Comparison of ENCODE assay signal across 7 mouse cellular contexts in the genomic region with DNA sequence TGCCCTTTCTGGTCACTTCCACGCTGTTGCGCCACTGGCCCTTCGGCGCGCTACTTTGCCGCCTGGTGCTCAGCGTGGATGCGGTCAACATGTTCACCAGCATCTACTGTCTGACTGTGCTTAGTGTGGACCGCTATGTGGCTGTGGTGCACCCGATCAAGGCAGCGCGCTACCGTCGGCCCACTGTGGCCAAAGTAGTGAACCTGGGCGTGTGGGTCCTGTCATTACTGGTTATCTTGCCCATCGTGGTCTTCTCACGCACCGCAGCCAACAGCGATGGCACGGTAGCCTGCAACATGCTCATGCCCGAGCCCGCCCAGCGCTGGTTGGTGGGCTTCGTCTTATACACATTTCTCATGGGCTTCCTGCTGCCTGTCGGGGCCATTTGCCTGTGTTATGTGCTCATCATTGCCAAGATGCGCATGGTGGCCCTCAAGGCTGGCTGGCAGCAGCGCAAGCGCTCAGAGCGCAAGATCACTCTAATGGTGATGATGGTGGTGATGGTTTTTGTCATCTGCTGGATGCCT. TPM values are rescaled to one million over a fixed set of nuclear protein-coding genes. Genes with fewer than 3 reads are reported as not detected.
DNase-seq lines count a peak whose midpoint lies in the region; ATAC-seq lines count a peak whose summit lies in the region.

No protein-coding gene starts in this region.

- peak overlapping the region; percentile 97 for H3K4me2 ChIP-seq in forebrain, embryonic 16.5 days (ENCODE audit: low read length)
- H3K4me2 ChIP-seq in midbrain, embryonic 14.5 days (ENCODE audit: low read length) = peak overlapping the region; percentile 96

- DNase-seq in layer of hippocampus, adult 9-11 months = peak; percentile 41
- DNase-seq in midbrain, embryonic 14.5 days = peak; percentile 50
- DNase-seq in spleen, postnatal 4 days (ENCODE audit: low spot score in 2 of 2) = no peak
- no peak for DNase-seq in spleen, postnatal 14 days (ENCODE audit: low spot score in 2 of 2)

- H3K36me3 ChIP-seq in megakaryocyte, embryonic 14.5 days (replicated peaks; ENCODE audit: low read length) = no peaks in the 10 kb centered on the region
- no peaks in the 10 kb centered on the region for H3K36me3 ChIP-seq in forebrain, embryonic 16.5 days (ENCODE audit: control insufficient read depth, insufficient read depth)
- no peaks in the 10 kb centered on the region for H3K36me3 ChIP-seq in midbrain, embryonic 14.5 days (ENCODE audit: control insufficient read depth, insufficient read depth, low read length)

- no peak for ATAC-seq in megakaryocyte, adult 5-6 weeks (ENCODE audit: poor library complexity, severe bottlenecking)
- peak; percentile 41 for ATAC-seq in forebrain, embryonic 16.5 days
- peak; percentile 18 for ATAC-seq in midbrain, embryonic 14.5 days (ENCODE audit: low FRiP score, low TSS enrichment)

- peaks cover 50% of the 10 kb centered on the region for H3K27me3 ChIP-seq in megakaryocyte, embryonic 14.5 days (replicated peaks)
- H3K27me3 ChIP-seq in forebrain, embryonic 16.5 days (replicated peaks; ENCODE audit: control insufficient read depth, insufficient read depth, low read length) = peaks cover 20% of the 10 kb centered on the region
- H3K27me3 ChIP-seq in midbrain, embryonic 14.5 days (ENCODE audit: control insufficient read depth, insufficient read depth, low read length) = peaks cover 41% of the 10 kb centered on the region

- H3K4me3 ChIP-seq in megakaryocyte, embryonic 14.5 days (replicated peaks) = peak overlapping the region; percentile 91
- peak overlapping the region; percentile 57 for H3K4me3 ChIP-seq in forebrain, embryonic 16.5 days (replicated peaks; ENCODE audit: low read length)
- H3K4me3 ChIP-seq in midbrain, embryonic 14.5 days (replicated peaks; ENCODE audit: low read depth, low read length) = peak overlapping the region; percentile 53

- peak overlapping the region; percentile 47 for H3K9ac ChIP-seq in forebrain, embryonic 16.5 days (replicated peaks; ENCODE audit: low read depth, low read length)
- H3K9ac ChIP-seq in midbrain, embryonic 14.5 days (replicated peaks; ENCODE audit: low read length) = peak overlapping the region; percentile 55

- no peak overlapping the region for H3K27ac ChIP-seq in forebrain, embryonic 16.5 days (ENCODE audit: low read length)
- H3K27ac ChIP-seq in midbrain, embryonic 14.5 days (replicated peaks; ENCODE audit: low read depth, low read length) = no peak overlapping the region

- H3K4me1 ChIP-seq in megakaryocyte, embryonic 14.5 days = peaks cover 33% of the 10 kb centered on the region
- H3K4me1 ChIP-seq in forebrain, embryonic 16.5 days (replicated peaks; ENCODE audit: control insufficient read depth, insufficient read depth, low read length) = peaks cover 30% of the 10 kb centered on the region
- H3K4me1 ChIP-seq in midbrain, embryonic 14.5 days (ENCODE audit: control insufficient read depth, insufficient read depth, low read length) = peaks cover 15% of the 10 kb centered on the region

- 1% methylated on average over 29 of the region's 29 CpGs for WGBS in forebrain, embryonic 16.5 days
- WGBS in midbrain, embryonic 14.5 days = 2% methylated on average over 29 of the region's 29 CpGs

- peaks cover 17% of the 10 kb centered on the region for H3K9me3 ChIP-seq in megakaryocyte, embryonic 14.5 days
- no peaks in the 10 kb centered on the region for H3K9me3 ChIP-seq in forebrain, embryonic 16.5 days (ENCODE audit: control insufficient read depth, low read length)
- no peaks in the 10 kb centered on the region for H3K9me3 ChIP-seq in midbrain, embryonic 14.5 days (ENCODE audit: control insufficient read depth, low read length)

RNA-seq across cellular contexts. Expression of gene Sstr1, which starts 1.4 kb away (rescaled TPM):
- polyA plus RNA-seq in megakaryocyte, embryonic 14.5 days (2012; ENCODE audit: insufficient read depth, low replicate concordance) = not detected in 2 replicates
- total RNA-seq in megakaryocyte, adult 5-6 weeks (2015) = not detected in 2 replicates
- not detected in 2 replicates for total RNA-seq in megakaryocyte, adult 5-6 weeks (2017)
- 7.4 and 11.7 TPM in 2 replicates for polyA plus RNA-seq in forebrain, embryonic 16.5 days (2015; fragmentation: Nextera tagmentation; extraction: Ambion mirVana)
- polyA plus RNA-seq in midbrain, embryonic 14.5 days (2014; fragmentation: Nextera tagmentation; extraction: Ambion mirVana) = 4.8 and 17.3 TPM in 2 replicates

RNA-seq across cellular contexts. Expression of gene Clec14a, which starts 56.1 kb away (rescaled TPM):
- not detected in 2 replicates for polyA plus RNA-seq in megakaryocyte, embryonic 14.5 days (2012; ENCODE audit: insufficient read depth, low replicate concordance)
- not detected in 2 replicates for total RNA-seq in megakaryocyte, adult 5-6 weeks (2015)
- total RNA-seq in megakaryocyte, adult 5-6 weeks (2017) = not detected in 2 replicates
- 4.7 and 6.5 TPM in 2 replicates for polyA plus RNA-seq in forebrain, embryonic 16.5 days (2015; fragmentation: Nextera tagmentation; extraction: Ambion mirVana)
- polyA plus RNA-seq in midbrain, embryonic 14.5 days (2014; fragmentation: Nextera tagmentation; extraction: Ambion mirVana) = 0.96 and 5.1 TPM in 2 replicates

Comparison
In these comparisons a context has a peak if more than half of its experiments do, and no peak if none do; other contexts are left out.
1. DNase-seq: peak in layer of hippocampus, adult 9-11 months (single experiment) and midbrain, embryonic 14.5 days (single experiment); none in spleen, postnatal 4 days (0 of 2) and spleen, postnatal 14 days (0 of 2).
2. Peak in every context shown above with its lines, with median percentiles within 50 percentile points of each other: H3K4me3 ChIP-seq.